Mouse (Mus musculus) liver, postnatal 0 days (tissue): ENCODE measurements around the gene Orai1.

Experiments used
- CTCF ChIP-seq: sonication (generic); IDR thresholded peaks from 2 replicates; pipeline ENCODE4 v1.5.1; 2016; ENCODE audit warnings: antibody characterized with exemption, low read depth
- EP300 ChIP-seq: IDR thresholded peaks from 2 replicates; pipeline ENCODE4 v1.6.1; 2016; ENCODE audit warnings: antibody characterized with exemption, low read depth, mild to moderate bottlenecking

DNA sequence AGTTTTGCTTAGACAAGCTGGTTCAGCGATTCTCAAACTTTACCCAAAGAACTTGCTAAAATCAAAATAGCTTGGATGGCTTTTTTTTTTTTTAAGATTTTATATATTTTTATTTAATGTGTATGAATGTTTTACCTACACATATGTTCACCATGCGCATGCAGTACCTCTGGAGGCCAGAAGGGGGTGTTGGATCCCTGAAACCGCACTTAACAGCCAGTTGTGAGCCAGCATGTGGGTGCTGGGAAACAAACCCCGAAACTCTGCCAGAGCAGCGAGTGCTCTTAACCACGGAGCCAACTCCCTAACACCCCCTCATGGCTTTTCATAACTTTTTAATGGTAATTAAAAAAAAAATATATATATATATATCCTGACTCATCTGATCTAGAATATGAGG, 4.1 kb upstream of the Orai1 start:
- TF ChIP-seq CTCF (peak; percentile 56), EP300 (no peak)
